In the genomic region with DNA sequence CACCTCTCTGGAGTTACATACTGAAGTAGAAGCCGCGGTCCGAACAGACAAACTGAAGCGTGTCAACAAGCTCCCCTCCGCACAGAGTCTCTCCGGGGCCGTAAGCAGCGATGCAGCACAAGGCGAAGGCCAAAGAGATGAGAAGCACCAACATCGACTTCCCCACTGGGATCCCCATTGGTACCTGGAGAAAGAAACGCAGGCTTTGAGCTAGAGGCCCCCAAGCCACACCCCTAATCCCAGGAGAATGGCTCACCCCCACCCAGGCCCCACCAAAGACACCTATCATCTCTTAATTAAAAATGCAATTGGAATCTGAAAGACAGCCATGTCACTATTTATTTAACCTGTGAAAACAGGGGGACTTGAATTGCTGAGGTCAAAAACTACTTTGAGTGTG, we compare ENCODE assay signal across 14 mouse cellular contexts. TPM values are rescaled to one million over a fixed set of nuclear protein-coding genes. Genes with fewer than 3 reads are reported as not detected.
DNase-seq lines count a peak whose midpoint lies in the region; ATAC-seq and TF ChIP-seq lines count a peak whose summit lies in the region.
"Had no signal": no experiment of that assay in that cellular context is flagged by ENCODE, and none has a peak within 500 bp of the region (broad histone marks: within the 10 kb centered on the region; RNA-seq: fewer than 3 reads in every experiment).

No protein-coding gene starts in this region.

- peaks cover 57% of the 10 kb centered on the region for H3K36me3 ChIP-seq in heart, embryonic 10.5 days
- H3K36me3 ChIP-seq in lung, embryonic 15.5 days: peaks cover 11% of the 10 kb centered on the region
- H3K36me3 ChIP-seq in lung, postnatal 0 days (ENCODE audit: insufficient read depth, low read length): no peaks in the 10 kb centered on the region
- peaks cover 50% of the 10 kb centered on the region for H3K36me3 ChIP-seq in limb, embryonic 13.5 days
- H3K36me3 ChIP-seq in stomach, embryonic 16.5 days (ENCODE audit: control insufficient read depth, insufficient read depth, low read length): 0 out of 2 replicates have a peak, but pooled peaks cover 8% of the 10 kb centered on the region
- H3K36me3 ChIP-seq: midbrain, embryonic 13.5 days had no signal

- H3K9me3 ChIP-seq in heart, embryonic 10.5 days: no peaks in the 10 kb centered on the region
- no peaks in the 10 kb centered on the region for H3K9me3 ChIP-seq in lung, embryonic 15.5 days
- H3K9me3 ChIP-seq in lung, postnatal 0 days (ENCODE audit: low read length): no peaks in the 10 kb centered on the region
- H3K9me3 ChIP-seq in limb, embryonic 13.5 days: no peaks in the 10 kb centered on the region
- H3K9me3 ChIP-seq in stomach, embryonic 16.5 days (replicated peaks; ENCODE audit: control insufficient read depth, low read length): no peaks in the 10 kb centered on the region
- H3K9me3 ChIP-seq: midbrain, embryonic 13.5 days had no signal

- WGBS in heart, embryonic 10.5 days: 6% methylated on average over 11 of the region's 11 CpGs
- WGBS in lung, embryonic 15.5 days: 21% methylated on average over 11 of the region's 11 CpGs
- WGBS in lung, postnatal 0 days: 28% methylated on average over 11 of the region's 11 CpGs
- WGBS in limb, embryonic 13.5 days: 12% methylated on average over 11 of the region's 11 CpGs
- 19% methylated on average over 11 of the region's 11 CpGs for WGBS in stomach, embryonic 16.5 days

- H3K27me3 ChIP-seq in heart, embryonic 10.5 days (ENCODE audit: insufficient read depth, poor library complexity, severe bottlenecking): peaks cover 93% of the 10 kb centered on the region
- peaks cover 76% of the 10 kb centered on the region for H3K27me3 ChIP-seq in lung, embryonic 15.5 days
- peaks cover 46% of the 10 kb centered on the region for H3K27me3 ChIP-seq in lung, postnatal 0 days (replicated peaks; ENCODE audit: insufficient read depth, low read length)
- peaks cover 86% of the 10 kb centered on the region for H3K27me3 ChIP-seq in limb, embryonic 13.5 days
- peaks cover 44% of the 10 kb centered on the region for H3K27me3 ChIP-seq in stomach, embryonic 16.5 days (ENCODE audit: control insufficient read depth, insufficient read depth, low read length)

- ATAC-seq in lung, embryonic 15.5 days (ENCODE audit: borderline replicate concordance, extremely low read depth, low FRiP score, low TSS enrichment): no peak
- no peak for ATAC-seq in lung, postnatal 0 days
- no peak for ATAC-seq in limb, embryonic 13.5 days (ENCODE audit: low FRiP score, low read depth)
- no peak for ATAC-seq in stomach, embryonic 16.5 days (ENCODE audit: insufficient read depth, low FRiP score)
- ATAC-seq: midbrain, embryonic 13.5 days; Patski had no signal

- H3K4me2 ChIP-seq in lung, embryonic 15.5 days: peak overlapping the region; percentile 76
- H3K4me2 ChIP-seq in lung, postnatal 0 days (replicated peaks; ENCODE audit: low read depth, low read length): no peak overlapping the region
- H3K4me2 ChIP-seq in limb, embryonic 13.5 days (replicated peaks): peak overlapping the region; percentile 73
- peak overlapping the region; percentile 61 for H3K4me2 ChIP-seq in stomach, embryonic 16.5 days (ENCODE audit: low read depth, low read length)

- intact Hi-C loops in heart, postnatal 36 days (cut with DNase I): no loop called here

- H3K4me3 ChIP-seq in heart, embryonic 10.5 days: peak overlapping the region; percentile 83
- H3K4me3 ChIP-seq in lung, embryonic 15.5 days: peak overlapping the region; percentile 46
- H3K4me3 ChIP-seq in lung, postnatal 0 days (ENCODE audit: low read depth, low read length): no peak overlapping the region
- peak overlapping the region; percentile 68 for H3K4me3 ChIP-seq in limb, embryonic 13.5 days
- peak overlapping the region; percentile 60 for H3K4me3 ChIP-seq in stomach, embryonic 16.5 days (replicated peaks; ENCODE audit: low read length)
- H3K4me3 ChIP-seq in layer of hippocampus, adult 2 months: no peak overlapping the region
- H3K4me3 ChIP-seq: midbrain, embryonic 13.5 days had no signal

- no peak for DNase-seq in heart, embryonic 10.5 days (ENCODE audit: low spot score)
- DNase-seq in heart, postnatal 36 days: no peak
- DNase-seq in lung, postnatal 0 days (ENCODE audit: low spot score): no peak
- no peak for DNase-seq in layer of hippocampus, adult 2 months (ENCODE audit: low spot score in 2 of 2)
- no peak for DNase-seq in spleen, postnatal 14 days (ENCODE audit: low spot score in 2 of 2)
- DNase-seq: B cell, adult 2 months; cerebellum, postnatal 36 days; kidney, adult 8-10 months had no signal

- H3K9ac ChIP-seq in lung, embryonic 15.5 days: peak overlapping the region; percentile 4; the same call in 1 of the 2 replicates
- H3K9ac ChIP-seq in lung, postnatal 0 days (replicated peaks; ENCODE audit: low read depth): no peak overlapping the region
- H3K9ac ChIP-seq in limb, embryonic 13.5 days: peak overlapping the region; percentile 82
- H3K9ac ChIP-seq in stomach, embryonic 16.5 days (ENCODE audit: low read length): peak overlapping the region; percentile 75
- H3K9ac ChIP-seq: midbrain, embryonic 13.5 days had no signal

- H3K4me1 ChIP-seq in heart, embryonic 10.5 days: peaks cover 40% of the 10 kb centered on the region
- peaks cover 33% of the 10 kb centered on the region for H3K4me1 ChIP-seq in lung, embryonic 15.5 days
- no peaks in the 10 kb centered on the region; the same call in 1 of the 2 replicates for H3K4me1 ChIP-seq in lung, postnatal 0 days (ENCODE audit: insufficient read depth, low read depth, low read length)
- peaks cover 35% of the 10 kb centered on the region for H3K4me1 ChIP-seq in limb, embryonic 13.5 days
- no peaks in the 10 kb centered on the region; the same call in 1 of the 2 replicates for H3K4me1 ChIP-seq in stomach, embryonic 16.5 days (ENCODE audit: control insufficient read depth, insufficient read depth, low read length)

- no peak for TF ChIP-seq CTCF in lung, postnatal 0 days (IDR thresholded peaks at IDR 0.05)
- TF ChIP-seq CTCF in layer of hippocampus, adult 2 months (conservative IDR thresholded peaks at IDR 0.05): no peak

- no peak for TF ChIP-seq EP300 in lung, postnatal 0 days (IDR thresholded peaks at IDR 0.05)

- H3K27ac ChIP-seq in heart, embryonic 10.5 days: peak overlapping the region; percentile 99
- H3K27ac ChIP-seq in lung, embryonic 15.5 days: no peak overlapping the region
- H3K27ac ChIP-seq in lung, postnatal 0 days (ENCODE audit: low read length): no peak overlapping the region
- peak overlapping the region; percentile 74; the same call in 1 of the 2 replicates for H3K27ac ChIP-seq in limb, embryonic 13.5 days
- H3K27ac ChIP-seq in stomach, embryonic 16.5 days (ENCODE audit: low read length): no peak overlapping the region
- no peak overlapping the region for H3K27ac ChIP-seq in layer of hippocampus, adult 2 months
- H3K27ac ChIP-seq: midbrain, embryonic 13.5 days had no signal

RNA-seq across cellular contexts. Expression of gene Igf2, which starts 11.0 kb away (rescaled TPM):
- 962 and 991 TPM in 2 replicates for polyA plus RNA-seq in heart, embryonic 10.5 days (2016; fragmentation: Nextera tagmentation; extraction: Ambion mirVana)
- 10 to 100 TPM; 78.1 to 89.2 TPM for total RNA-seq in heart, postnatal 36 days (2021)
- 536 and 550 TPM in 2 replicates for polyA plus RNA-seq in lung, embryonic 15.5 days (2015; fragmentation: Nextera tagmentation; extraction: Ambion mirVana)
- 131 and 135 TPM in 2 replicates for polyA plus RNA-seq in lung, postnatal 0 days (2015; fragmentation: Nextera tagmentation; extraction: Ambion mirVana)
- polyA plus RNA-seq in limb, embryonic 13.5 days (2015; fragmentation: Nextera tagmentation; extraction: Ambion mirVana): 1,260 and 1,271 TPM in 2 replicates
- 669 and 788 TPM in 2 replicates for polyA plus RNA-seq in stomach, embryonic 16.5 days (2015; fragmentation: Nextera tagmentation; extraction: Ambion mirVana)
- 10 to 100 TPM; 45.8 to 68.2 TPM for total RNA-seq in layer of hippocampus, adult 2 months (2021)

RNA-seq across cellular contexts. Expression of gene Gm49394, which starts 14.1 kb away (rescaled TPM):
- 0.17 and 0.34 TPM in 2 replicates for polyA plus RNA-seq in heart, embryonic 10.5 days (2016; fragmentation: Nextera tagmentation; extraction: Ambion mirVana)
- total RNA-seq in heart, postnatal 36 days (2021): under 1 TPM in 1 of 2 experiments, not detected in 1; 0.08 TPM
- polyA plus RNA-seq in lung, embryonic 15.5 days (2015; fragmentation: Nextera tagmentation; extraction: Ambion mirVana): 0.06 and 0.08 TPM in 2 replicates
- not detected in 2 replicates for polyA plus RNA-seq in lung, postnatal 0 days (2015; fragmentation: Nextera tagmentation; extraction: Ambion mirVana)
- 0.23 TPM in 1 of 2 replicates, not detected in the other for polyA plus RNA-seq in limb, embryonic 13.5 days (2015; fragmentation: Nextera tagmentation; extraction: Ambion mirVana)
- 0.09 TPM in 1 of 2 replicates, not detected in the other for polyA plus RNA-seq in stomach, embryonic 16.5 days (2015; fragmentation: Nextera tagmentation; extraction: Ambion mirVana)
- total RNA-seq in layer of hippocampus, adult 2 months (2021): not detected
- total RNA-seq: left cerebral cortex, adult 8-10 months had no signal
- polyA plus RNA-seq: midbrain, embryonic 13.5 days; Patski had no signal

Comparison
In these comparisons a context has a peak if more than half of its experiments do, and no peak if none do; other contexts are left out.
1. H3K4me3 ChIP-seq: peak in heart, embryonic 10.5 days (single experiment), lung, embryonic 15.5 days (single experiment), limb, embryonic 13.5 days (single experiment) and stomach, embryonic 16.5 days (single experiment); none in lung, postnatal 0 days (single experiment) and layer of hippocampus, adult 2 months (single experiment).
2. H3K27ac ChIP-seq: peak in heart, embryonic 10.5 days (single experiment) and limb, embryonic 13.5 days (single experiment); none in lung, embryonic 15.5 days (single experiment), lung, postnatal 0 days (single experiment), stomach, embryonic 16.5 days (single experiment) and layer of hippocampus, adult 2 months (single experiment).